Mouse (Mus musculus) 3T3-L1 (cell line): ENCODE results near the gene Fcho1.

Experiments used
- DNase-seq: peaks from one replicate; pipeline ENCODE4 v3.0.0-alpha.2; 2015; ENCODE audit warnings: low read depth, low spot score

Fcho1 gene

GRCm38 (mm10) chr8:71684701-71685100, 40.8 kb downstream of the Fcho1 start:
- no peak for DNase-seq

DNA sequence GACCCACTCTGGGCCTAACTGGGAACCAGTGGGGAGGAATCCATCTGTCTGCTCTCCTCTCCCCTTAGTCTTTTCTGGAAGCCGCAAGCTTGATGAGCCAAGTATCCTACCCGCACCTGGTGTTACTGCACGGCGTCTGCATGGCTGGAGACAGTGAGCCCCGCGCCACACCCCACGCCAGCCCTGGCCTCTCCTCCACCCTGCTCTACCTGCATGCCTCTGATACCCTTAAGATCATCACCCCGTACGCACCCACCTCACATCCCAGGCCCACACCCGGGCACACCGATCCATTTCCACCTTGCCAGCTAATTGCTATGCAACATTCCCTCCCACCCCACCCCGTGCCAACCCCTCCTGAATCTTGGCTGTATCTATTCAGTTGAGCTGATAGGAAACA, 42.7 kb downstream of the Fcho1 start:
- no peak for DNase-seq

DNA sequence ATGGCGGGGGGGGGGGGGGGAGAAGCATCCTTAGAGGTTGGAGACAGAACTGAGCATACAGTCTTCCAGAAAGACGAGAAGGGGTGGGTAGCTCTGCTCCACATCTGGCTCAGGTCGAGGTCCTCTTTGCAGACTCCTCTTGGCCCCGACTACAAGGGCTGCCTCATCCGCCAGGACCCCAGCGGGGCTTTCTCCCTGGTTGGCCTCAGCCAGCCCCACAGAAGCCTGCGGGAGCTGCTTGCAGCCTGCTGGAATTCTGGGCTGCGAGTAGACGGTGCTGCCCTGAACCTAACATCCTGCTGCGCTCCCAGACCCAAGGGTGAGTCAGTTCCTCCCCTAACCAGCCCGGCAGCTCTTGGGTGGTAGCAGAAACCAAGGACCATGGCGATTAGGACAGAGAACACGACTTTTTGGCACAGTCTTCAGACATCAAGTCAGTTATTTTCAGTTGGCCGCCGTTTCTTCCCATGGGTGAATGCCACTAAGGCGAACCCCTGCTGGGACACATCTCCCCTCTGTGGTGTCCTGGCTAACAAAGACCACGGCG, 44.1 kb downstream of the Fcho1 start:
- no peak for DNase-seq

- no peak for DNase-seq
These were observed 45.0 kb downstream of the Fcho1 start for GRCm38 (mm10) chr8:71680471-71680870.

- DNase-seq: no peak
These were observed 45.9 kb downstream of the Fcho1 start for GRCm38 (mm10) chr8:71679550-71680168.

GRCm38 (mm10) chr8:71679116-71679515, 46.4 kb downstream of the Fcho1 start:
- no peak for DNase-seq

DNA sequence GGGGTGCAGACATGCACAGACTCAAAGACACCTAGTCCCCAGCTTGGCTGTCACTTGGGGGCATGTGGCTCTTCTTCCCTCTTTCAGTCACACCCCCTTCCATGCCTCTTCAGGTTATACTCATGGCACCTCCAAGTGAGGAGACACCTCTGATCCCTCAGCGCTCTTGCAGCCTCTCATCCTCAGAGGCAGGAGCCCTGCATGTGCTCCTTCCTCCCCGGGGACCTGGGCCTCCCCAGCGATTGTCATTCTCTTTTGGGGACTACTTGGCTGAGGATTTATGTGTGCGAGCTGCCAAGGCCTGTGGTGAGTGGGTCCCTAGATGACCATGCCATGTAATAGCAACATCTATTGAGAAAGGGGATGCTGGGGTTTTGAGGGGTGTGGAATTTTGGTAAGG, 47.3 kb downstream of the Fcho1 start:
- no peak for DNase-seq

GRCm38 (mm10) chr8:71677555-71677954, 48.0 kb downstream of the Fcho1 start:
- no peak for DNase-seq

DNA sequence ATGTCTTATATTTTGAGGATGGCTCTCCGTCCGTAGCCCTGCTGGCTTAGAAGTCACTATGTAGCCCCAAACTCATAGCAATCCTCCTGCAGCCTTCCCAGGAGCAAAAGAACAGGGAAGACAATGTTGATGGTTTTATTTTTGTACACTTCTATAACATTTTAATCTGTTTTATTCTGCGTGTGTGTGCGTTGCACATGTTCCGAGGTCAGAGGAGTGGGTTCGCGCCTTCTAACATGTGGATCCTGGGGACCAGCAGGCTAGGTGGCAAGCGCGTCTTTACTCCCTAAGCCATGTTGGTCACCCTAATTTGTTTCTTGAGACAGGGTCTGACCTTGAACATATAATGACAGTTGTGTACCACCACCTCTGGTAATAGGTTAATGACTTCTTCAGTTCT, 48.7 kb downstream of the Fcho1 start:
- DNase-seq: no peak

- peak; percentile 65 for DNase-seq
These were observed 49.3 kb downstream of the Fcho1 start, which contains the start of gene Jak3 for GRCm38 (mm10) chr8:71676020-71676741. Gene Jak3, plus strand, starts transcription at chr8:71676296.

DNA sequence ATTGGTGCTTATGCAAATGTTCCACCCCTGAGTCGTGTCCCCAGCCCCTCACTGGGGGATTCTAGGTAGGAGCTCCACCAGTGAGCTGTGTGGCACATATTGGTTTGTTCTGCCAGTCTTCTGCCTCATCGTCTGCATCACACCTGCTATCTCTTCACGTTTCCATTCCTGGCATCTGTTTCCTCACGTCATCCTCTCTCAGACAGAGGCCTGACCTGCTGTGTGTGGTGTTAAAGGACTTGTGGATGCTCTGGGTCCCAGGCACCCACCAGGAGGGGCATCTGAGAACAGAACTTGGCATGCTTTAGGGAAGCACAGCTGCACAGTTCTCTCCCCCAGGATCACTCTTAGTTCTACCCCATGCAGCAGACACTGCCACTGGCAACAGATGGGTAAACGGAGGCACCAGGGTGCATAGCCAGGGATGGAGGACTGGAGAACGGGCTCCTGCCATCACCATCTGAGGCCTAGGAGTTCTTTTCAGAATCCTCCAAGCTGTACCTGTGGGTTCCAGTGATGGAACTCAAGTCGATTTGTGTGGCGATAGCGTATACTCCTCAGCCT, 50.0 kb downstream of the Fcho1 start:
- no peak for DNase-seq

GRCm38 (mm10) chr8:71674071-71674470, 51.4 kb downstream of the Fcho1 start:
- no peak for DNase-seq

GRCm38 (mm10) chr8:71672168-71672735, 53.3 kb downstream of the Fcho1 start:
- no peak for DNase-seq

GRCm38 (mm10) chr8:71671549-71671965, 54.0 kb downstream of the Fcho1 start, which contains the start of gene Unc13a:
Gene Unc13a, minus strand, starts transcription at chr8:71671757.
- peak; percentile 79 for DNase-seq

DNA sequence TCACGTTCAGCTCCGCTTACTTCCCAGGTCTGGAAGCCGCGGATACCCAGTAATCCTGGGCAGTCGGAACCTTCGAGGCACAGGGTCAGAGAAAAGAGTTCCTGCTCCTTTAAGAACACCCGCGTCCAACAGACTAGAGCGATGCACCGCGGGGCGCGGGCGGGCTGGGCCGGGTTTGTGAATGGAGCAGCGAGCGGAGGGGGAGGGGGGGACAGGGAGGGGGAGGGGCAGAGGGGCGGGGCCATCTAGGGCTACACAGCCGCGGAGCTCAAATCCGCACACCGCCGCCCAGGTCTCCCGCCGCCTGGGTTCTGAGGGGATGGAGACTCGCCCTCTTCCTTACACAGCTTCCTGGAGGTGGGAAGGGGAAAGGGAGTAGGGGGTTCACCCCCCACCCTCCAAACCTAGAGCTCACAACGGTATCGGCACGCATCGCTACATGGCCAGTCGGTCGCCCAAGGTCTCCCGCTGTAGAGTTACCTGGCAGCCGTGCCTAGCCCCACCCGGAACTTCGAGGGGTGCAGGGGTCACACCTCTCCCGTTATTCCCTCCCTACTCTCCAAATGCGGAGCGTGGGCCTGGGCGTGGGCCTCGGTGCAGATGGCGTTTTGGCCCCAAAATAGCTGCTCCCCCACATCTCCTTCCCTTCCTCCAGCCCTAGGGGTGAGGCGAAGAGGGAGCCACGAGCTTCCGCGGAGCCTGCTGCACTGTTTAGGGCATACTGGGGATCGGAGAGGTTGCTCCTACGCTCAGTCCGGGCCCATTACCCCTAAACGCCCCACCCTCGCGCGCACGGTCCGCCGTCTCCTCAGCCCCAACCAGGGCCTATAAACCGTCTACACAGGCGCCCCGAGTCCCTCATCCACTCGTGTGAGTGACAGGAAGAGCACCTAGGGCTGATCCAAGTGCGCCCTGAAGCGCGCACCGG, 54.6 kb downstream of the Fcho1 start:
- DNase-seq: peak; percentile 53

- DNase-seq: no peak
These were observed 55.3 kb downstream of the Fcho1 start for GRCm38 (mm10) chr8:71670198-71670597.

DNA sequence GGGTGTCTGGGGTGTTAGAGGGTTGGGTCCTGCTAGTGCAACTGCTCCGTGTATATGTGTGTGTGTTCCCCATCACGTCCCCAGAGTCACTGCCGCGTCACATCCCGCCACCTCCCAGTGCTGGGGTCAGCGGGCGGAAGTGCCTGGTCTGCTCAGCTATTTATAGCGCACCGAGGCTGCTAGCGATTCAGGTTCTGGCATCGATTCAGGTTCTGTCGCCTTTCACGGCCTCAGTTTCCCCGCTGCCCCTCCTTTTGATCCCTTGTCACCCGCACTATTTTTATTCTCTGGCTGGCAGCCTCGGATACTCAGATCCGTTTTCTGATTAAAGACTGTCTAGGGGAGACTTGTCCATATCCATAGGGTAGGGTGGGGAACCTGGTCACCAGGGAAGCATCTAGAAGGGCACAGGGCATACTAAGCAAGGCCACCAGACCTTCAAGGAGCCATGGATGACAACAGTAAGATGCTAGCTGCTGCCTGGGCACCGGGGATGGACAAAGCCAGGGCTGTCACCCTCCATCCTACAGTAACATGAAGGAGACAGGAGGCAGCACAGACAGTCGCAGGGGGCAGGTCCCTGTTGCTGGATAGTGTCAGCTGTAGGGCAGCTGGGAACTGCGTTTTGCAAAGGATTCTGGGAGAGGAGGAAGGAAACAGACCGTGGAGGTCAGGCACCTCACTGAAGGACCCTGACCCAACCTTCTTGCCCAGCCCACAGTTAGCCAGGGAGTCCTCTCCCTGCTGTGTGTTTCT, 57.1 kb downstream of the Fcho1 start:
- DNase-seq: peak; percentile 30

DNA sequence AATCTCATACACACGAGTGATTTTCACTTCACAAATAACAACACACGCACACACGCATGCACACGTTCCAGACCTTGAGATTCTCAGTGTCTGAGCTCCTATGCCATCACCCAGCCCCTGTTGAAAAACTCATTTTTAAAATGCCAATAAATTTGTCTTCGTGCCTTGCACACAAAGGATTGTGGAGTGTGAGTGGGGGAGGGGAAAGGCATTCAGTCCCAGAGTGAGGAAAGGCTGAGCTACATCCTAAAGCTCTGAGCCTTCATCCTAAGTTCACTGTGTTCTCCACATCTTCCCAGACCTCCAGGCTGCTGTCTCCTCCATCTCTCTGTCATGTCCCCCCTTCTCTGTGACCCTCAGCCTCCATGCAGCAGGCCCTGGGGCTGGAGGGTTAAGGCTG, 58.3 kb downstream of the Fcho1 start:
- DNase-seq: no peak

DNA sequence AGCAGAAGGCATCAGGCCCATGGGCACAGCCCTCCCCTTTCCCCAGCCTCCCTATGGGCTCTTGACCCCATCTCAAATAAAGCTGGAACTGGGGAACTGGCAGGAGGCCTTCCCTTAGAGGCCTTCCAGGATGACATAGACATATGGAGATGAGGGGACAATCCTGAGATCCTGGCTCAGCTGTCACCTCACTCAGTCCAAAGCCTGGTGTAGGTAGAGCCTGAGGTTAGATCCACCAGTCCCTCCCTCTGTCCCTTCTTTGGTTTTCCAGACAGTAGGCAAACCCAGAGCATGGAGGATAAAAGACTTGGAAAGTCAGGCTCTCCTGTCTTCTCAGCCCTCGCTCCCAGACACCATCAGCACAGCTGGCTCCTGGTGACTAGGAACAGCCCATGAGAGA, 58.7 kb downstream of the Fcho1 start:
- DNase-seq: no peak

- peak; percentile 47 for DNase-seq
These were observed 60.0 kb downstream of the Fcho1 start for GRCm38 (mm10) chr8:71665331-71666130.
